Mouse (Mus musculus): ENCODE measurements around the gene Dut. TPM values are rescaled to one million over a fixed set of nuclear protein-coding genes. Genes with fewer than 3 reads are reported as not detected.

The Dut gene
- 143 and 272 TPM in 2 replicates for polyA plus RNA-seq (2012; rRNA removed)

GRCm38 (mm10) chr2:125247108-125247961 is at the start of gene Dut:
Gene Dut (plus strand): TSS chr2:125247190.

Other genes starting within 250 kb of the Dut start
- 0.59 and 3.6 TPM in 2 replicates for gene Slc24a5, start 179.1 kb upstream of the Dut start, polyA plus RNA-seq (2012; rRNA removed)
- 195 and 254 TPM in 2 replicates for gene Myef2, start 123.5 kb upstream of the Dut start, polyA plus RNA-seq (2012; rRNA removed)
- 0.07 and 0.16 TPM in 2 replicates for gene Ctxn2, start 110.5 kb upstream of the Dut start, polyA plus RNA-seq (2012; rRNA removed)
- 0.07 TPM in 1 of 2 replicates, not detected in the other for gene Slc12a1, start 94.7 kb upstream of the Dut start, polyA plus RNA-seq (2012; rRNA removed)

Data from central nervous system, embryonic 11.5 days (tissue).